Mouse (Mus musculus) neutrophil, adult 65 days (primary cell): ENCODE measurements around the gene Vmn1r44. TPM values are rescaled to one million over a fixed set of nuclear protein-coding genes. Genes with fewer than 3 reads are reported as not detected.

ENCODE experiments used
- total RNA-seq: library from RNA; stranded (reverse); gene quantifications from 2 replicates; pipeline ENCODE4 v1.2.4, GENCODE M21; 2023

The Vmn1r44 gene
- total RNA-seq, result not detected in 2 replicates

GRCm38 (mm10) chr6:89883360-89883759 is at the start of gene Vmn1r44:
TSS of gene Vmn1r44 (plus strand) at chr6:89883660.

GRCm38 (mm10) chr6:89876313-89876712 is 7.1 kb upstream of the Vmn1r44 start, which contains the start of the genes Vmn1r42 and Vmn1r43:
TSS of gene Vmn1r42 (minus strand) at chr6:89876413.
TSS of gene Vmn1r43 (minus strand) at chr6:89876413.

GRCm38 (mm10) chr6:89940498-89940897 is 57.0 kb downstream of the Vmn1r44 start, which contains the start of gene Vmn1r45:
TSS of gene Vmn1r45 (minus strand) at chr6:89940598.

Other genes starting within 250 kb of the Vmn1r44 start
- gene Txnrd3, start 239.7 kb upstream of the Vmn1r44 start, total RNA-seq, result 1.2 and 1.6 TPM in 2 replicates
- gene Vmn1r40, start 176.1 kb upstream of the Vmn1r44 start, total RNA-seq, result not detected in 2 replicates
- not detected in 2 replicates for gene Vmn1r41, start 142.9 kb upstream of the Vmn1r44 start, total RNA-seq
- not detected in 2 replicates for gene Vmn1r42, start 7.2 kb upstream of the Vmn1r44 start, total RNA-seq
- gene Vmn1r43, start 7.2 kb upstream of the Vmn1r44 start, total RNA-seq, result not detected in 2 replicates
- not detected in 2 replicates for gene Vmn1r45, start 56.9 kb downstream of the Vmn1r44 start, total RNA-seq
- gene Vmn1r46, start 85.7 kb downstream of the Vmn1r44 start, total RNA-seq, result not detected in 2 replicates
- not detected in 2 replicates for gene Vmn1r47, start 132.5 kb downstream of the Vmn1r44 start, total RNA-seq
- gene Vmn1r48, start 153.2 kb downstream of the Vmn1r44 start, total RNA-seq, result not detected in 2 replicates
- gene Vmn1r49, start 194.8 kb downstream of the Vmn1r44 start, total RNA-seq, result not detected in 2 replicates
- not detected in 2 replicates for gene Vmn1r50, start 217.8 kb downstream of the Vmn1r44 start, total RNA-seq
- gene Vmn1r51, start 238.9 kb downstream of the Vmn1r44 start, total RNA-seq, result not detected in 2 replicates